Mouse (Mus musculus) heart, postnatal 10 days (tissue): Measurements from ENCODE around the gene Gm20388. TPM values are rescaled to one million over a fixed set of nuclear protein-coding genes. Genes with fewer than 3 reads are reported as not detected.

Experiments
- DNase-seq, 2 experiments: peaks; one replicate each; pipeline ENCODE4 v3.0.0; 2021
- intact Hi-C: fragments of 180-260 bp; cut with DNase I; formaldehyde crosslinking; loops from one replicate; pipeline ENCODE4 v1.15.1; 2025
- total RNA-seq, 2 experiments: library from RNA; stranded (reverse); gene quantifications; 2 replicates each; pipeline ENCODE4 v1.2.3; 2021

Gm20388 gene
- 1 to 10 TPM; 2.0 to 2.2 TPM for total RNA-seq

DNA sequence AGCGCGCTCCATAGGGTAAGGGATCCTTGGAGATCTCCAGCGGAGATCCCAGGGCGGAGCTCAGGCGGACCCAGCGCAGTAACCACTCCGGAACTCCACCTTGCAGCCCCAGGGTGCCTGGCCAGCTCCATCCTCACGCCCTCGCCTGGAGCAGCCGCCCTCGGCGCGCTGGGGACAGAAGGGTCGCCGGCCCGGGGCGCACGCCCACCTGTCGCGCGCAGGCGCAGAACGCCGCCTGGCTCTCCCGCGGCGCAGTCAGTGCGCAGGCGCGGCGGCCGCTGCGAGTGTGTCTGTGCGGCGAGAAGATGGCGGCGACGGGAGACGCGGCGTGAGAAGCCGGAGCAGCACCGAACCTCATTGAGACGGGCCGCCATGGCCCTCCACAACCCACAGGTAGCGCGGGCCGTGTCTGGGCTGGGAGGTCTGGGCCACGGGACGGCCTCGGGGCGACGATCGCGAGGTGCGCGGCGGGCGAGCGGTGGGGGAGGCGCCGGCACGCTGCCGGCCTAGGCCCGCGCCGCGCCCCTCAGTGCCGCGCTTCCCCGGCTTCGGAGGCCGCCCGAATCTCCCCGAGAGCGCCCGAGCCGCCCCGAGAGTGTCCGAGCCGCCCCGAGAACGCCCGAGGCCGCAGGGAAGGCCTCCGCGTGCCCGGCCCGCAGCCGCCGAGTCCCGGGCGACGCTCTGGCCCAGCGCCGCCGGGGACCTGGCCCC is at the start of gene Gm20388:
Gm20388 (plus strand) TSS at position 295 of the 711 bp plus-strand sequence.
- intact Hi-C loops: no loop called here

DNA sequence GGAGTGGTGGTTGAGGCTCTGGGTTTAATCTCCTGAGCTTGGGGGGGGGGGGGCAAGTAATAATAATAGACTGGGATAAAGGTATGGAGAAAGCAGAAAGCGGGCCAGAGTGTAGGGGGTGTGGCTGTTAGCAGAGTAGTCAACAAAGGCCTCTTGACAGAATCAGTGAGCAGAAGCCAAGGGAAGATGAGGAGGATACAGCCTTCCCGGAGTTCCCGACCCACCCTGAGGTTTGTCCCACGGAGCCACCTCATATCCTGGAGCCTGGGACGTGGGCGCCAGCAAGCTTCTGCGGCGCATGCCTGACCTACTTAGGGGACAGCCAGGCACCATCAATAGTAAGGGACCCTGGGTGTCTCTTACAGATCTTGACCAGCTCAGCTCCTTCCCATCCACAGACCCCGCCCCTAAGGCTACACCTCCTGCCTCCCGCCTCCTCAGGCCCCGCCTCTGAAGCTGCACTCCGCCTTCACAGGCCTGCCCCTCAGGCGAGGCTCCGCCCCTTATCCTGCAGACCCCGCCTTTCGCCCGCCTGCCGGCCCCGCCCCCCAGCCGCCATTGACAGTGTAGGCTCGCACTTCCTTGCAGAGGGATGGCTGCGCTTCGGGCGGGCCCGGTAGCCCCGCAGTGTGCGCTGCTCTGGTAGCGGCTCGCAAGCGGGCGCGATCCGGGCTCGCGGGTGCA is 48.8 kb upstream of the Gm20388 start, which contains the start of gene Klhl36:
Klhl36 (plus strand) TSS at position 561 of the 684 bp plus-strand sequence.
- intact Hi-C loops: no loop called here
- DNase-seq: peak; percentile 97 to 98

More for the DNA sequence above, at the start of gene Gm20388:
- DNase-seq: peak; percentile 94 to 95

DNA sequence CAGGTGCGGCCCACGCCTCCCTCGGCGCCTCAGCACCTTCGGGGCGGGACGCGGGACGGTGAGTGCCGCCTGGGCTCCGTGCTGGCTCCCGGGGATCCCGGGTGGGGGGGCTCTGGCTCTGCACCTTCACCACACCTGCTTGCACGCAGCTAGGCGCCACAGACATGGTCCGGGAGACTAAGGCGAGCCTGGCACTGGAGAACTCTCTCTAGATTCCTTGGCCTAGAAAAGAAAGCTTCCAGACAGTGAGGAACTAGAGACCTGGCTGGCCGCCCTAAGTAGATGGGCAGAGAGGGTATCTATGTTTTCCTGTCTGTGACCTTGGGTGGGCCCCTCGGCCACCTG is 48.3 kb upstream of the Gm20388 start:
- DNase-seq: no peak
- intact Hi-C loops: no loop called here

DNA sequence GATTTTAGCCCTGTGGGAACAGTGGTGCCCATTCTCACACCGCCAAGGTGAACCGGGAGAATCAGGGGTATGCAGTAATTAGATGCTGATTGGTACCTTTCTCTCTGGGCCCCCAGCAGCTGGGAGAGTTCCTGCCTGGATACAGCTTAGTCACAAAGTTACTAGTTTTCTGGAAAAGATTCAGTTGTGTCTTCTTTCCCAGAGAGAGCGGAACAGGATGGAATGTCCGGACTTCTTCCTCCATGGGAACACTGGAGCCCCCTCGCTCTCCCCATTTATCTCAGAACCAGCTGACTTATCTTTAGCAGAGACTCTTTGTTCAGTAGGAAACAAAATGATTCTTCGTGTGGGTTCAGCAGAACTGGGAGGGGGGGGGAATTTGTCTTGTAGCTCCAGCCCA is 47.9 kb upstream of the Gm20388 start:
- intact Hi-C loops: no loop called here
- DNase-seq: no peak

DNA sequence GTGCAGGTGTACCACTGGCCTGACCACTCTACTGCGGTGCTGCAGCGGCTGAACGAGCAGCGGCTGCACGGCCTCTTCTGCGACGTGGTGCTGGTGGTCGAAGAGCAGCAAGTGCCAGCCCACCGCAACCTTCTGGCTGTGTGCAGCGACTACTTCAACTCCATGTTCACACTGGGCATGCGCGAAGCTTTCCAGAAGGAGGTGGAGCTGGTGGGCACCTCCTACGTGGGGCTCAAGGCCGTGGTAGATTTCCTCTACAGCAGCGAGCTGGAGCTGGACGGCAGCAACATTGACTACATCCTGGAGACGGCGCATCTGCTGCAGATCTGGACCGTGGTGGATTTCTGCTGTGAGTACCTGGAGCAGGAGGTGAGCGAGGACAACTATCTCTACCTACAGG is 41.0 kb upstream of the Gm20388 start:
- DNase-seq: no peak
- intact Hi-C loops: no loop called here

DNA sequence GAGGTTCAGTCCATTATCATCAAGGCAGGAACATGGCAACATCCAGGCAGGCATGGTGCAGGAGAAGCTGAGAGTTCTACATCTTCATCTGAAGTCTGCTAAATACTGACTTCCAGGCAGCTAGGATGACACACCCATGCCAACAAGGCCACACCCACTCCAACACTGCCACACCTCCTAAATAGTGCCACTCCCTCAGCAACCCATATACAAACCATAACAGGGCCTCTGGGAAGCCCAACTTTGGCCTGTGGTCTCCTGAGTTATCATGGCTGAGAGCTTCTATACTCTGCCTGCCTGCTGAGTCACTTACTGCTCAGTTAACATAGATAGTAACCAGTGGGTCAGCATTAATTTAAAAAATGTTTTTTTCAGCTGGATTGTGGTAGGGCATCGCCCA is 37.5 kb upstream of the Gm20388 start:
- no peak for DNase-seq
- intact Hi-C loops: no loop called here

DNA sequence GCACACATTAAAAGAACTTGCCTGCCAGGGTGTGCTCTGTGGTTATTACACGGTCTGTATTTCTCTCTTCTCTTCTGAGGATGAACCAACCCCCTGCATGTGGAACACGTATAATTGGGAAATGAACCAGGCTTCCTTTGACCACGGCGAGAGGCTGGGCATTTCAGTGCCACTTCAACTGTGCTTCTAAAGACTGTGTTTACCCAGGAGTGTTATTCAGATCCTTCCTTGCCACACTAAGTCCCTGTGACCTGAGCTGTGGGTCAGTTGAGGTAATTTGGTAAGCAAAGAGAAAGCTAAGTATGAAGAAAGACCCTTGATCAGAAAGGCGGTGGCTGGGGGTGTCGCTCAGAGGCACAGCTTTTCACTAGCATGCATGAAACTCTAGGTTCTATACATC is 29.3 kb upstream of the Gm20388 start:
- intact Hi-C loops: no loop called here

DNA sequence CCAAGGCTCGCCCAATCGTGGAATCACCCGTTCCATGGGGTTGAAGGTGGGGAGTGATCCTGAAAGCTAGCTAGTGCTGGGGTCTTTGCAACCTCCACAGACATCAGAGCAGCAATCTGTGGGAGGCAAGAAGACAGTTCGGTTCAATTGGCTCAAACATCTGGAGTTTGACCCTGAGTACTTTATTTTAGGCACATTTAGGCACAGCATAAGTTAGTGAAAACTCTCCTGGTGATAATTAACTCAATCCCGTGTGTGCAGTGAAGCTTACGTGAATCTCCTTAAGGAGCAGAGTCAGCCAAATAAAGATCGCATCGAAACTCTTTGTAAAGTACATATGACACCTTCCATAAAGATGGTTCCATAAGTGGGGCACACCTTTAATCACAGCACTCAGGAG is 28.7 kb upstream of the Gm20388 start:
- no peak for DNase-seq
- intact Hi-C loops: no loop called here

More for the DNA sequence above, 29.3 kb upstream of the Gm20388 start:
- no peak for DNase-seq

DNA sequence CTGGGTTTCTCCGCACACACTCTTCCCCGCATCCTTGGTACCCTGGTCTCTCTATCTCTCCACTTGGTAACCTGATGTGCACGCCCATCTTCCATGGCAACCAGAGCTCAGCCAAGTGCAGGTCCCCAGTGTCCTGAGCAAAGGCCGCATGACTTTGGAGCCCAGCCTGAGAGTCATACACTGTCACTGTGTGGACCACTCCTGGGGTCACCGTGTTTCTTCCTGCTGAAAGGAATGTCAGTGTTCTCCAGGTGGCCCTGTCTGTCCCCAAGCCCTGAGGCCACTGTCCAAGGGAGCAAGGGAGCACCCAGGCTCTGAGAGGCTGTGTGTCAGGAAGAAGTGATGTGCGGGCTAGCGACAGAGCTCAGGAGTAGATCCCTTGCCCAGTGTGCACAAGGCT is 27.4 kb upstream of the Gm20388 start:
- intact Hi-C loops: no loop called here
- no peak for DNase-seq

DNA sequence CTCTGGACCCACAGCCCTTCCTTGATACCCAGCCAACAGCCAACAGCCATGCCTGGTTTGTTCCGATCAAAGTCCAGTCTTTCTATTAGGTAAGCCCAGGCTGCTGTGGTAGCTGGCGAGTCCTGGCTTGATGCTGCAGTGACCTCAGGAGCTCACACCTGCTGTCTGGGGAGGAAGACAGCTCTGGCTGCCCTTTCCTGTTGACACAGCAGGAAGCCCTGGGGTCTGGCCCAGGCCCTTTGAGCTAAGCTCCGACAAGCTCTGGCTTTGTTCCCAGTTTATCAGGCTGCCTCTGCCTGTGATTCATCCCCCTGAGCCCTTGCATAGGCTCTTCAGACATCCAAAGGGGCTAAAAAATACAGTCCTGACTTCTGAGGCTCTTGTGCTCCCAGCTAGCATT is 25.0 kb upstream of the Gm20388 start:
- intact Hi-C loops: loop anchor here (5.0 kb wide), 1 partner anchor 103 kb away; no protein-coding TSS in a partner anchor

DNA sequence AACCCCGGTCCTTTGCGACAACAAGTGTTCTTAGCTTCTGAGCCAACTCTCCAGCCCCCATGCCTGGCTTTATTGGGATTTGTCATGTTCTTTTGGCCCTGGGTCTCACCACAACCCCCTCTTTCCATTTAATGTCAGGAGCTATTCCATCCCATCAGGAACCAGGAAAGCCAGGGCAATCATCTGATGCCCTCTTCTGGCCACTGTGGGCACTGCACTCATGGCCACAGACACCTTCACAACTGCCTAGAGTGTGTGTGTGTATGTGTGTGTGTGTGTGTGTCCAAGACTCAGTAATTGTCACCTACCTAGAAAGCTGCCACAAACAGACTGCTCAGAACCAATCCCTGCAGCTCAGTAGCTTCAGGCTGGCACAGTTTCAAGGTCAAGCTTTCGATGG is 23.5 kb upstream of the Gm20388 start:
- DNase-seq: peak; percentile 27 to 48
- intact Hi-C loops: loop anchor here (5.0 kb wide), 1 partner anchor 105 kb away; no protein-coding TSS in a partner anchor

More for the DNA sequence above, 25.0 kb upstream of the Gm20388 start:
- peak; percentile 66 to 69 for DNase-seq

DNA sequence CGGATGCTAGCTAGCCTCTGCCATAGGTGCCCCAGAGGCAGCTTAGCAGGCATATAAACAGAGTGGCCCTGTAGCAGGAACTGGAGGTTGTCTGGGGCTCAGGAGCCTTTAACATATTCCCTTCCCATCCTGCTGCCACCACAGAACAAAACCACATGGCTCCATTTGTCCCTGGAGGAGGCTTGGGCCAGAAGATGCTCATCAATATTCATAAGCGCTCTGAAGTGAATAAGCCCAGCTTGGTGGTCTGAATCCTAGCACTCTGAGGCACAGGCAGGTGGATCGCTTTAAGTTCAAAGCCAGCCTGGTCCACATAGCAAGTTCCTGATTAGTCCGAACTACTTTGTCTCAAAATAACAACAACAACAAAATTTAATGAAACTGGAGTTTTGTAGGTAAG is 22.6 kb upstream of the Gm20388 start:
- no peak for DNase-seq
- intact Hi-C loops: loop anchor here (5.0 kb wide), 1 partner anchor 106 kb away; no protein-coding TSS in a partner anchor

DNA sequence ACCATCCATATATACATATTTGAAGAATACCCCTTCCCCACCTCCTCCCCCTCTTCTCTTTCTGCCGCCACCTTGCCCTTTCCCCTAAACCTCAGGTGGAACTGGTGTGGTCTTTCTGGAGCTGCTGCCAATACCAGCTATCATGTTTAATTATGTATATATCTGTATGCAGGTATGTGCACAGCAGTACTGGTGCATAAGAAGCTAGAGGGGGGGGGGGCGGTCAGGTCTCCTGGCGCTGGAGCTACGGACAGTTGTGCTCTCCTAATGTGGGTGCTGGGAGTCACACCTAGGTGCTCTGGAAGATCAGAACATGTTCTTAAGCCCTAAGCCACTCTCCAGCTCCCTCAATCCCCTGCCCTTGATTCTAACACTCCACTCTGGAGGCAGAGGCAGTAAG is 13.6 kb upstream of the Gm20388 start:
- DNase-seq: no peak
- intact Hi-C loops: no loop called here

DNA sequence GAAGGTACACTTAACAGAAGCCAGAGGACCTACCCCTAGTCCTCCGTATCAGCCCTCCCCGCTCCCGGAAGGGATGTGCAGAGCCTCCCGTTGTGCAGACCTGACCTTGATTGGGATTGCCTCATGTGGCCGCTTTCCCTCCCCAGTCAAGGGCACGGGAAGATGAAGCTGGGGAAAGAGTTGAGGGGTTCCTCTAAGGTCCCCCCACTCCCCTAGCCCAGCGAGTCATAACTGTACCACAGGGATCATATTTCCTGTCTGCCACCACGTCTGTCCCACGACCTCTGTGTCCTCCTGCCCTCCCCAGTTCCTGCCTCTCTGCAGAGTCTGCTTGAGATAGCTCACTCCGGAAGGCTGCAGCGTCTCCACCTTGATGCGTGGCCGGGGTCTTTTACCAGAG is 12.7 kb upstream of the Gm20388 start:
- intact Hi-C loops: no loop called here
- no peak for DNase-seq

DNA sequence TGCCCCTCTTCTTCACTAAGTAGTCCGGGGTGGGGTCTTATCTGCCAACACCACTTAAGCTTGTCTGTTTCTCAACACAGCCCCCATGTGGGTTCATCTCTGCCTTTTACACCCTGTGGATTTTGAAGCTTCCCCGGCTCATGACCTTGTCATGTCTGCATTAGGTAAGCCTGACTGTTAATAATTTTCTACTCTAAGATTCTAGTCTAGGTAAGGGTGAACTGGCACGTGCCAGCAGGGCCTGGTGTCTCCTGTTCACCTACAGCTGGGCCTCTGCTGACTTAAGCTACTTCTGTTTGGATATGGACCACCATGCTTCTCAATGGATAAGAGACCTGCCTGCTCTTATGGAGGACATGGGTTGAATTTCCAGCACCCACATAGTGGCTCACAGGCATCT is 9.3 kb upstream of the Gm20388 start:
- intact Hi-C loops: no loop called here
- no peak for DNase-seq

DNA sequence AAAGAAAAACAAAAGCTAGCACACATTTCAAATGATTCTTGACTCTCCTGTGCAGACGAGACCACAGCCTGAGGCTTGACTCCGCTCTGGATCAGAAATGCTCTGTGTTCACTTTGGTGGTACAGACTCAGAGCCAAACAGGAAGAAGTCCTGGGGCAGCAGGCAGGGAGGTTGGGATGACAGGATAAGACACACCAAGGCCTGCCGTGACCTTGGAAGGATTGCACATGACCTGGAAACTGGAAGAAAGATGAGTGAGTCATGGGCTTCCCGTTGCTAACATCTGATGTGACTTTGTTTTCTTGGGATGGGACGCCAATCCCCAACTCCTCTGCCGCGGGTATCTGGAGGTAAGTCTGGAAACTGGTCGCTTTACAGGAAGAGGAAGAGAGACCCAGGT is 8.7 kb upstream of the Gm20388 start:
- DNase-seq: no peak
- intact Hi-C loops: no loop called here

DNA sequence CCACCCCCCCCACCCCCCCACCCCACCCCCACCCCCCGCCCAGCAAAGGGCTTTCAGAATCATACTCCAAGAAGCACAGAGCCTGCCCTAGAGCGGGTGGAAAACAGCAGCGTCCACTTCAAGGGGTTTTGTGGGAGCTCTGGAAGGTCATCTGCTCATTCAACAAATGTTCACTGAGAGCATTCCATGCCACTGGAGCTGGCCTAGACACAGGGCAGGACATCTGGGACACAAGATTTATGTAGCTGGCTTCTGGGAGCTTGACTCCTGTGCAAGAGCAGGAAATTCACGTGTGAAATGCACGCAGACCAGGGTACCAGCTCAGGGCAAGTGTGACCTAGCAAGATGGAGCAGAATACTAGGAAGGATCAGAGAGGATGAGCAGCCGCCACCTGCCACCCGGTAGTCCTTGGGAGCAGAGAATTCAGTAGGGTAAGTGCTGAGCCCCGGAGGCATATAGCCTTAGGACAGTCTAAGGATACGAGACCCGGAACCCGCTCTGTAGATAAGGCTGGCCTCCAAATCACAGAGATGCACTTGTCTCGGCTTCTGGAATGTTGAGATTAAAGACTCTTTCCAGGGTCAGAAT is 6.2 kb upstream of the Gm20388 start:
- DNase-seq: no peak

DNA sequence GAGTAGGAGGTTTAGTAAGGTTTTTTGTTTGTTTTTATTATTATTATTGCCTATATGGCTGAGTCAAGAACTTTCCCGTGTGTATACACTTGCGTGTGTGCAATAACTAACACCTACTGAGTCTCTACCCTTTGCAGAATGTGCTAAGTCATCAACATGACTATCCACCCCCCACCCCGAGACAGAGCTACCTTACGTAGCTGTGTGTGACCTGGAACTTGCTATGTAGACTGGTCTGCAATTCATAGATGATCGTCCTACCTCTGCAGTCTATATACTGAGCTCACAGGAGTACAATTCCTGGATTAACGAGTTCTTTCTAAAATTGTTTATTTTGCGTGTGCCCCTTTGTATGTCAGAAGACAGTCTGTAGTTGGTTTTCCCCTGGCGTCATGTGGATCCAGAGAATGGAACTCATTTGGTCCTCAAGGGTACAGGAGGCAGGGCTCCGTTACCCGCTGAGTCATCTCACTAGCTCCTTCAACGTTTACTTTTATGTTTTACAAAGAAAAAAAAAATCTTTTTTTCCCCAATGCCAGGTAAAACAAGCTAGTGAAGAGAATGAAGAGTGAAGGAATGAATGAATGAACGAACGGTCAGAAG is 596 bp upstream of the Gm20388 start, which contains the start of gene Usp10:
Usp10 (plus strand) TSS at position 417 of the 603 bp plus-strand sequence.
- no peak for DNase-seq
- intact Hi-C loops: no loop called here

More for the DNA sequence above, 6.2 kb upstream of the Gm20388 start:
- intact Hi-C loops: no loop called here

DNA sequence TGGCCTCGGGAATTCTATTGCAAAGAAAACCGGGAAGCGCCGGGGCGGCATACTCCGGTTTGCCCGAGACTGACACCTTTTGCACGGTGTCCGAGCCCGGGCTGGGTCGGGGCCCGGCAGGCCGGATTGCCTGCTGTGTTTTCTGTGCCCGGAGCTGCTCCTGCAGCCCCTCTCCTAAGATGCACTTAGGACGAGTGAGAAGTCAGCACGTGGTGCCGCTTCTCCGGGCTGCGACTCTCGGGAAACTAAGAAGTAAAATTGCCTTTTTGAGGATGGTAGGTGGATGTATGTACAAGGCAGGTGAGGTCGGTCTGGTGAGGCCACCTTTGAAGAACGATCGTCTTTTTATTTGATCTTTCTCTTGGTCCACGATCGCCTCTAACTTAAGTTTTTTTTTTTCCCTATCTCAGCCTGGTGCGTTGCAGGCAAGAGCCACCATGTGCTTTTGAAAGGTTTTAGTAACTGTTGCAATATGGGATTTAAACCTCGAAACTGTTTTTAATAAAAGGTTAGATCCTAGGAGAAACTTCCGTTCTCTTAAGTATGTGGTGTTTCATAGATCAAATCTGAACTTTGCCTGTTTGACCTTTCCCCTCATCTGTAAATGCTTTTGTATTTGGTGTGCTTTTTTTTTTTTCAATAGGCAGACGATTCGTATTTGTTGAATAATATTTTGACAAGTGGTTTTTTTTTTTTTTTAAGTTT is 769 bp downstream of the Gm20388 start:
- intact Hi-C loops: no loop called here
- no peak for DNase-seq

DNA sequence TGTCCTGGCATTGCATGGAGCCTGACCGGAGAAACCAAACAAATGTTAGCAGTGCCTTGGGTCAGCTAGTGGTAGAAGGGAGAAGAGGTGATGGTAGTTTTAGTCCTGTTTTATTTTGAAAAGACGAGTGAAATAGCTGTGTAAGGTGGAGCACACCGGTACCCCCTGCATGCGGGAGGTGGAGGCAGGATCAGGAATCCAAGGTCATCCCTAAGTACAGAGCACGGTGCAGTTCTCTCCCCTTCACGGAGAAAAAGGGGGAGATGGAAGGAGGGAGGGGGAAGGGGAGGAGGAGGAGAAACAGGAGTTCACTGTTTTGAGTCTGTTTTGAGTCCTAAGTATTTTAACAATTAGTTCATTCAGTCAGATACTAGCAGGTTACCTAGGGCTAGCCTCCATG is 2.0 kb downstream of the Gm20388 start:
- no peak for DNase-seq
- intact Hi-C loops: no loop called here

DNA sequence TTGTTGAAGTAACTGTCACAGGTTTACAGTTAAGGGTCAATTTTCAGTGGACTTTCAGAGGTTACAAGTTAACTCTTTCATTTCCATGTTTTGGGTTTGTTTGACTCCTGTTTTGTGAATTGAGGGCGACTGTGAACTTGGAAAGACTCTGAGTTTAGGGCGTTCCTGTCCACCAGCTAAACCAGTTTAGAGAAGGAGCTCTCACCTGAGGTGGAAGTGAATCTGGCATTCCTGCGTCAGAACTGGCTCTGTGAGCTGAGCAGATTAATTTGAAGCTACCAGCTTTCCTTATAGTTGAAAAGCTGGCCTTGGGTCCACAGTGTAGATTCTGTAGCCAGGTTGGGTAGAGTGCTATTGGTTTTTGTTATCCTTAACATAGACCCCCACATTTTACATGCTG is 2.5 kb downstream of the Gm20388 start:
- intact Hi-C loops: no loop called here
- no peak for DNase-seq
